Mouse (Mus musculus) limb, embryonic 10.5 days (tissue): ENCODE data around the gene Tubgcp5. TPM values are rescaled to one million over a fixed set of nuclear protein-coding genes. Genes with fewer than 3 reads are reported as not detected.
"Not testable (repeated sequence)": the region's sequence is repeated elsewhere in the genome, so short reads cannot be mapped to it uniquely, and the experiment has no call there.

Experiments
- DNase-seq: peaks from one replicate; pipeline ENCODE4 v3.0.0-alpha.2; 2017; ENCODE audit warnings: low spot score
- H3K27ac ChIP-seq: fragments of 300-500 bp; sonication (generic); 2 replicates; pipeline ENCODE4 v1.5.1; 2016; ENCODE audit warnings: mild to moderate bottlenecking
- H3K27me3 ChIP-seq: fragments of 300-500 bp; sonication (generic); 2 replicates; pipeline ENCODE4 v1.6.1; 2016; ENCODE audit warnings: low read depth, mild to moderate bottlenecking; ENCODE audit not compliant: poor library complexity, severe bottlenecking
- H3K36me3 ChIP-seq: fragments of 300-500 bp; sonication (generic); 2 replicates; pipeline ENCODE4 v1.6.1; 2016; ENCODE audit warnings: mild to moderate bottlenecking, moderate library complexity
- H3K4me1 ChIP-seq: fragments of 300-500 bp; sonication (generic); 2 replicates; pipeline ENCODE4 v1.6.1; 2016
- H3K4me3 ChIP-seq: fragments of 300-500 bp; sonication (generic); 2 replicates; pipeline ENCODE4 v1.5.1; 2016; ENCODE audit warnings: mild to moderate bottlenecking, moderate library complexity
- H3K9me3 ChIP-seq: fragments of 300-500 bp; sonication (generic); replicated peaks from 2 replicates; pipeline ENCODE4 v1.6.1; 2016; ENCODE audit warnings: mild to moderate bottlenecking
- WGBS: fragments of 180-500 bp; shearing (Covaris S2); methylation state at CpG from one replicate; pipeline ENCODE4 v1.1.7; 2016; 5-methylcytosine and 5-hydroxymethylcytosine counted together
- polyA plus RNA-seq: library from polyadenylated mRNA; unstranded; fragments of >200 nt; fragmentation: Nextera tagmentation; extraction: Ambion mirVana; gene quantifications from 2 replicates; pipeline ENCODE4 v1.2.1, GENCODE M21; 2016

Tubgcp5 gene
- polyA plus RNA-seq: 30.9 and 38.1 TPM in 2 replicates

DNA sequence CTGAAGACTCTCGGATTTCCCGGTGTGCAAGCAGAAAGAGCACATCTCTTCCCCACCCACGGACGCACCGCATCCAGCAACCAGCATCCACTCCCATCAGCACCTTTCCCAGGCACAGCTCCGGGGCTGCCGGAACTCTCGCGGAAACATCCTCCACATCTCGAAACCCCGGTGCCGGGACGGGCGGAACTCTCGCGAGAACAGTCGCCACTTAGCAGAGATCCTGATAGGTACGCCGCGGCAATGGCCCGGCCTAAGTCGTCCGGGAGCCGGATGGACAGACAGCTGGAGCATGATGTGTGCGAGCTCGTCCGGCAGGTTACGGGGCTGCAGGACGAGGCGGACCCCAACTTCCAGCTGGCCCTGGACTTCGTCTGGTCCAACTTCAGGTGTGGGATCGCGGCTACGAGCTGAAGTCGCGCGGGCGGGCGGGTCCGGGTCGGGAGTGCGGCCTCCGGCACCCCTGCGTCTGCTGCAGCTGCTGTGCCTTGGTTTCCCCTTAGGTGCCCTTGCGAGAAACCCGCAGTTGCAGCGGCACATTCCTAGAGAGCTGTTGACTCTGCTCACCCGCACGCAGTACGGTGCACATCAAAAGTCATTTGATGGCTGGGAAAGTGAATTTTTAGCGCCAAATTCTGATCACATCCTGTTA lies at the start of gene Tubgcp5:
Gene Tubgcp5 (plus strand): TSS at position 203 of the 652 bp plus-strand sequence.
- under 1% methylated on average over 51 of the region's 51 CpGs for WGBS
- H3K27me3 ChIP-seq: no peaks in the 10 kb centered on the region
- H3K4me3 ChIP-seq: peak within 1 kb of the TSS; percentile 72
- H3K4me1 ChIP-seq: peaks cover 11% of the 10 kb centered on the region
- DNase-seq: peak; percentile 96
- H3K27ac ChIP-seq: peak within 1 kb of the TSS; percentile 90
- H3K9me3 ChIP-seq: no peaks in the 10 kb centered on the region
- peaks cover 37% of the 10 kb centered on the region for H3K36me3 ChIP-seq

DNA sequence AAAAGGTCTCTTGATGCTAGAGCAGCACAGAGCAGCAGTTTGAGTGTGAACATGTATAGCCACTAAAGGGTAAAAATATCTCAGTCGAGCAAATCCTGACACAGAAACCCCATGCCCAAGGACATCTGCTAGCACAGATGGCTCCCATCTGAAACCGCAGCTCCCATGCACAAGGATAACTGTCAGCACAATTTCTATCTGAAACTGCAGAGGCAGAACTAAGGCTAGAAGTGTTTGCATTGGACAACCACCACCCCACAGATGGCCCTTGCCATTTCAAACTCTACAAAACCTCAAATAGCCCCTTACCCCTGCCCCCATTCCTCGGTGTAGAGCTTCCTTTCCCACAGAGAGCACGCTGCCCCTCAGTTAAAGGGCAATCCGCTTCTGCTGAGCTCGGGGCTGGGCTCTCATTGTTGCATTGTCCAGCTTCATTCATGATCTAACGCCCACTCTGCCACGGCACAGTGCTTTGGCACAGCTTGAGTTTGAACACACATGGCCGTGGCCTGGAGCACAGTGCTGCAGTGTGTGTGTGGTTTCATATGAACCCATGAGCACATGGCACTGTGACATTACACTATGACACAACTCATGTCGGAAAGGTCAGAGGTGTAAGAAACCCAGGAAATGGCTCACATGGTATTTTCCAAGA lies 49.3 kb upstream of the Tubgcp5 start:
- 84% methylated on average over 10 of the region's 10 CpGs for WGBS
- Histone ChIP-seq H3K9me3 (no peaks in the 10 kb centered on the region), H3K27ac (no peak overlapping the region), H3K4me3 (no peak overlapping the region), H3K27me3 (no peaks in the 10 kb centered on the region), H3K4me1 (no peaks in the 10 kb centered on the region), H3K36me3 (no peaks in the 10 kb centered on the region)
- no peak for DNase-seq

DNA sequence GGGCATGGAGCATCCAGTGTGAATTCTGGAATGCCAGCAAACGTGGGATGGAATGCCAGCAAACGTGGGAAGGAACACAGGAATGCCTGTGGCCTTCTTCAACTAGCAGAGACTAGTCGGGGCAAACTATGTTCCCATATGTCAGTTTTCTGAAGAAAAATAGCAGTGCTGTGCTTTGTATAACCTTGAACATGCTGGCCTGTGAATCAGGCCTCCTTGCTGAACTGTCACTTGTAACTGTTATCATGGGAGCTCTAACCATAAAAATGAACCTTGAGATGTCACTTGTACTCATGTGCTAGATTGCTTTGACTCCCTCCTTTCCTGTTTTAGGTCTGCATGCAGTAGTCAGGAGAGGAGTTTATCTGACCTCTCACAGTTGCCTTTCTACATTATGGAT lies 43.1 kb upstream of the Tubgcp5 start:
- no peaks in the 10 kb centered on the region for H3K27me3 ChIP-seq
- no peaks in the 10 kb centered on the region for H3K36me3 ChIP-seq
- no peaks in the 10 kb centered on the region for H3K9me3 ChIP-seq
- H3K4me3 ChIP-seq: no peak overlapping the region
- no peak for DNase-seq
- no peaks in the 10 kb centered on the region for H3K4me1 ChIP-seq
- 78% methylated on average over 3 of the region's 3 CpGs for WGBS
- H3K27ac ChIP-seq: no peak overlapping the region

DNA sequence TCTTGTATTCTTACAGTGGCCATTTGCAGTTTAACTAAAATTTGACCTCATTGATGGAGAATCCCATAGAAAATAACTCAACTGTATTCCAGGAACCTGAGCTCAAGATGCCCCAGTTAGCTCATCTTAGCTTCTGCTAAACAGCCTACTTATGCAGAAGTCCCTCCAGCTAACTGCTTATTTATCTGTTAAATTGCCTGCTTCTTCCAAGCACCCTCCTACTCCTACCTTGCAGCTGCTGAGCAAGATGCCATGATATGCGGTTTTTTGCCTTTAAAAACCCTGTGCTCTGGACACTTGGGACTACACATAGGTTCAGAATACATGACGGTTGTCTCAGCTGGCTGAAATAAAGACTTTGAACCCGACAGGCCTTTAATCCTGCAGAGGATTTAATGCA lies 34.6 kb upstream of the Tubgcp5 start:
- Histone ChIP-seq H3K4me1 (no peaks in the 10 kb centered on the region), H3K9me3 (no peaks in the 10 kb centered on the region), H3K27me3 (no peaks in the 10 kb centered on the region), H3K36me3 (no peaks in the 10 kb centered on the region), H3K27ac (no peak overlapping the region), H3K4me3 (no peak overlapping the region)
- DNase-seq: no peak
- 78% methylated on average over 3 of the region's 3 CpGs for WGBS

DNA sequence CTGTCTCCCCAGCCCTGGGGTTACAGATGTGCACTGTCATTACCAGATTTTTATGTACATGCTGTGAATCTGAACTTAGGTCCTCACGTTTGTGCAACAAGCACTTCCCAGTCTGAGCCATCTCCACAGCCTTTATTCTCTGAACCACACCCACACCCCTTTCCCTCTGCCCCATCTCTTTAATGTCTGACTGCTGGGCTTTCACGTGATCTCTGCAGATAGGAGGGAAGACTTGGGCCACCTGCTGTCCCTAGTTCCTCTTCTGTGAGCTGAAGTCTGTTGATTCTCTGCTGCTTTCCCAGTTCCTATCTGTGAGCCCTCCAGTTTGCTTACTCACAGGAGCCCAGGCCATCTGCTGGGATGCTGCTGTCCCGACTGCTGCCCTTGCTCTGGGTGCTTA lies 26.0 kb upstream of the Tubgcp5 start, which contains the start of gene Siglech:
Gene Siglech (plus strand): TSS at position 253 of the 400 bp plus-strand sequence.
- H3K4me3 ChIP-seq: no peak within 1 kb of the TSS
- no peak for DNase-seq
- no peaks in the 10 kb centered on the region for H3K36me3 ChIP-seq
- no peak within 1 kb of the TSS for H3K27ac ChIP-seq
- no peaks in the 10 kb centered on the region for H3K4me1 ChIP-seq
- 49% methylated on average over 3 of the region's 3 CpGs for WGBS
- H3K9me3 ChIP-seq: no peaks in the 10 kb centered on the region
- no peaks in the 10 kb centered on the region for H3K27me3 ChIP-seq

DNA sequence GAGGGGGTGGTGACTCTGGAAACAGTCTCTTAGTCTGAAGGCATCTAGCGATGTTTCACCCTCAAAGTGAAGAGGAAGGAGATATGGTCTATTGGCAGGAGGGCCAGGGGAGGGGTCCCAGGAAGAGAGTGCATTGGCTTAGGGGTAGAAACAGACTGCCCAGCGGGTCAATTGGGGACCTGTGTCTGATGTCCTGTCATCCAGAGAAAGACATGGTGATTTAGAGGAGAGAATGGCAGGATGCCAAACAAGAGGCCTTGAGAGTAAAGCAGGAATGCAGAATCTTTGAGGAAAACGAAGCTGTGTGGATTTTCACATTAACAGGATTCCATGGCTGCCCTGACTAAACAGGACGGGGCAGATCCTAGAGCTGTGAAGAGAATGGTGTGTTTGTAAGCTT lies 13.9 kb upstream of the Tubgcp5 start:
- no peaks in the 10 kb centered on the region for H3K36me3 ChIP-seq
- no peak overlapping the region for H3K4me3 ChIP-seq
- H3K27ac ChIP-seq: no peak overlapping the region
- no peaks in the 10 kb centered on the region for H3K27me3 ChIP-seq
- 78% methylated on average over 4 of the region's 4 CpGs for WGBS
- no peaks in the 10 kb centered on the region for H3K4me1 ChIP-seq
- no peak for DNase-seq
- H3K9me3 ChIP-seq: no peaks in the 10 kb centered on the region

DNA sequence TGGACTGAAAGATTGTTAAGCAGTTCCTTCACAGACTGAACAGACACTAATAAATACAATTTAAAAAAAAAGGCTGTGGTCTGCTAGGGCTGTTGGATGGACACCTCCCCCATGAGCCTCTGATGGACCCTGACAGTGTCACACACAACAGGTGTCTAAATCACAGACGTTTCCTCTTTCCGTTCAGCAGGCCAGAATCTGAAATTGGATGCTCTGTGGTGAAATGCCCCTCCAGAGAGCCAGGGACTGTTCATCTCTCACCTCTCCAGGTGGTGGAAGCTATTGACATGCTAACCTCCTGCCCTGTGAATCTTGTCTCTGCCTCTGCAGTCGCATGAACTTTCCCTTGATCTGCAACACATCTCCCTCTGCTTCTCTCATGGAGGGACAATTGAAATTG lies 11.5 kb upstream of the Tubgcp5 start:
- Histone ChIP-seq H3K4me1 (no peaks in the 10 kb centered on the region), H3K9me3 (no peaks in the 10 kb centered on the region), H3K36me3 (no peaks in the 10 kb centered on the region), H3K27me3 (no peaks in the 10 kb centered on the region), H3K4me3 (no peak overlapping the region), H3K27ac (no peak overlapping the region)
- no peak for DNase-seq
- WGBS: 66% methylated on average over 3 of the region's 3 CpGs

DNA sequence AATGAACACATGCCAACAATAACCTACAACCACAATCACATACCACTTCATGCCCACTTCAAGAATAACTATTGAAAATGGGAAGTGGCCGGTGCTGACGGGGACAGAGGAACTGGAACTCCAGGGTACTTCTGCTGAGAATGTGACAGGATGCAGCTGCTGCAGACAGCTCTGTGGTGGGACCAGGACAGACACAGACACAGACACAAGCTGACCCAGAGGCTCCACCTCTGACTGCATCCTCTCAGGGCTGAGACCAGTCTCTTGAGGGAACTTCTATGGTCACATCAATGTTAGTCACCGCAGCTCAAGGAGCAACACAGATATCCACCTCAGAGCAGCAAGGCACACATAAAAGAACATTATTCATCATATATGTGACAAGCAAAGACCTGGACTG lies 9.4 kb upstream of the Tubgcp5 start:
- Histone ChIP-seq H3K9me3 (no peaks in the 10 kb centered on the region), H3K27ac (no peak overlapping the region), H3K36me3 (no peaks in the 10 kb centered on the region), H3K27me3 (no peaks in the 10 kb centered on the region), H3K4me3 (no peak overlapping the region), H3K4me1 (no peaks in the 10 kb centered on the region)
- 81% methylated on average over 3 of the region's 3 CpGs for WGBS
- DNase-seq: no peak

DNA sequence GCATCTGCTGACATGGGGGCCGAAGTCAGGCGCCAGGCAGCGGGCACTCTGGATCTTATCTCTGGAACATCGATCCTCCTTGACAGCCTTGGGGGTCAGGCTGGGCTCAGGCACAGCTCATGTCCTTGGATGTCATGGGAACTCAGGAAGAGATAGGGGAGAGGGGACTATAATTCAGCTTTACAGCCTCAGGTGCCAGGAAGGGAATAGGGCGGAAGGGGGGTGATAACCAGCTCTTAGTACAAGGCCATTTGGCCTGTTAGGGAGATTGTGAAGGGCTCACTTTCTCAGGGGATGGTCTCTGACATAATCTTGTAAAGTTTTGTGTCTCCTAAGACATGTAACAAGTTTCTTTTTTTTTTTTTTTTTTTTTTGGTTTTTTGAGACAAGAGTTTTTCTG lies 3.4 kb upstream of the Tubgcp5 start:
- peaks cover 11% of the 10 kb centered on the region for H3K4me1 ChIP-seq
- H3K36me3 ChIP-seq, DNase-seq, H3K9me3 ChIP-seq, H3K27ac ChIP-seq, H3K4me3 ChIP-seq, H3K27me3 ChIP-seq: not testable (repeated sequence)
- 47% methylated on average over 5 of the region's 5 CpGs for WGBS

DNA sequence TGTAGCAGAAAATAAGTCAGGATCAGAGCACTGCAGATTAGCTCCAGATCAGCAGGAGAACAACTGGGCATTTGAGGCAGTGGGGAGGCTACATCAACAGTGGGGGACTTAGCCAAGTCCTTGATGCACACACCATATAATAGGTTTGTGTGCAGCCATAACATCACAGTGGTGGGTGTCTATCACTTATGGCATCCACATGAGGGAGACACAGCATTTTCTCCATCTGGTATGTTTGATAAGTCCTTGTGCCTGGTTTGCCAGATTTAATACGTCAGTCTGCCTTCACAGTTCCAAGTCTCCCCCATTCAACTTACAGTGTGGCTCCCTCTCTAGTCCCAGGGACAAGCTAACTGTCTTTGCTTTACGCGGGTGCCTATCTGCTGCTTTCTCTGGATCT lies 1.7 kb upstream of the Tubgcp5 start:
- Histone ChIP-seq H3K4me3 (no peak overlapping the region), H3K27ac (no peak overlapping the region), H3K27me3 (no peaks in the 10 kb centered on the region), H3K4me1 (peaks cover 11% of the 10 kb centered on the region), H3K36me3 (peaks cover 19% of the 10 kb centered on the region), H3K9me3 (no peaks in the 10 kb centered on the region)
- no peak for DNase-seq
- 94% methylated on average over 3 of the region's 3 CpGs for WGBS

DNA sequence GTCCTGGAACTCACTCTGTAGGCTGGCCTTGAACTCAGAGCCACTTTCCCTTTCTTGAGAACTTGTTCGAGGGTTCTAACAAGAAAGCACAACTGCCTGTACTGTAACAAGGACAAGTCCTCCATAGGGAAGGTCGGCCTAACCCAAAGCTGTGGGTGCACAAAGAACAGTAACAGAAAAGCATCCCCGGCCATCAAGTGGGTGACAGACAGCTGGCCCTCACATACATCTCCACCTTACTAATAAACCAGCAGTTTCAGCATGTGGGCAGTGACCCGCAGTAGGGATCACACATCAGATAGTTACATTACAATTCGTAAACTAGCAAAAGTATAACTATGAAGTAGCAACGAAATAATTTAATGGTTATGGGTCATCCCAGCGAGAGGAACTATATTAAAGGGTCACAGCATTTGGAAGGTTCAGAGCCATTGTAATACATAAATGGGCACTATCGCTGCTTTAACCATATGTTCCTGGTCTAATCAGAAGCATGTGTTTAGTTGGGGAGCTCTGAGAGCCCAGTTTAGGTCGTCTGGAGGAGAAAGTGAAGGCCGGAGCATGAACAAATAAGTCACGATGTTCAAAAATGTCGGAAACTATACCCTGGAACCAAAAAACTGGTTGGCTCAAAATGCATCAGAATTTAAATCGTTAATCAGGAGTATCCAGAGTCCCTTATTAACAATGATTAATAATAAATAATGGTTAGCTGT lies 560 bp upstream of the Tubgcp5 start:
- Histone ChIP-seq H3K9me3 (no peaks in the 10 kb centered on the region), H3K27me3 (no peaks in the 10 kb centered on the region), H3K4me3 (peak overlapping the region; percentile 72), H3K27ac (peak overlapping the region; percentile 90), H3K36me3 (peaks cover 30% of the 10 kb centered on the region), H3K4me1 (peaks cover 11% of the 10 kb centered on the region)
- no peak for DNase-seq
- 34% methylated on average over 13 of the region's 13 CpGs for WGBS

DNA sequence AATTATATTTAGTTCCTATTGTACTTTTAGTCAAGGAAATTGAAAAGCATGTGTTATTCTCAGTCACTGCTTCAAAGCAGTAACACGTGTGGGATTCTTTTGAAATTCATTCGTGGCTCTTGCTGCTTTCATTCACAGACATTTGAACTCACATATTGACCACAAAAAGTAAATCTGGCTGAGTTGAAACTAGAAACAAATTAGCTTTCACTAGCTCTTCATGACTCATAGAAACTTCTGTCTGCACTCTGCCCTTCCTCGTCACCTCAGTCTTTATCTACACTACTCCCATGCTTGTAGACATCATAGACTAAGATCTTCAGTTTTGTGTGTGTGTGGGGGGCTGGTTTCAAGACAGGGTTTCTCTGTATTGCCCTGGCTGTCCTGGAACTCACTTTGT lies 6.0 kb downstream of the Tubgcp5 start:
- Histone ChIP-seq H3K4me3 (no peak overlapping the region), H3K27me3 (no peaks in the 10 kb centered on the region), H3K27ac (no peak overlapping the region), H3K36me3 (peaks cover 96% of the 10 kb centered on the region), H3K4me1 (peaks cover 3% of the 10 kb centered on the region; the same call in 1 of the 2 replicates), H3K9me3 (no peaks in the 10 kb centered on the region)
- 89% methylated on average over 3 of the region's 3 CpGs for WGBS
- no peak for DNase-seq

DNA sequence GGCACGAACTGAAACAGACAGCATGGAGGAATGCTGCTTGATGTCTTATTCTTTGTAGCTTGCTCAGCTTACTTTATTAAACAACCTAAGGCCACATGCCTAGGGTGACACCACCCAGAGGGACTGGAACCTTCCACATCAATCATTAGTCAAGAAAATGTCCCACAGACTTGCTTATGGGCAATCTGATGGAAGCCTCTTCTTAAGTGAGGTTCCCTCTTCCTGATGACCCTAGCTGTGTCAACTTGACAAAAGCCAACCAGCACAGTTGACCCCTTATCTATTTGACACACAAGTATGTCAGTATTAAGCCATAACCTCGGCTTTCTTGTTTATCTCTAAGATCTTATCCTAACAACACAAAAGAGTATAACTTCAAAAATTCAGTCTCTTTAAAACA lies 16.0 kb downstream of the Tubgcp5 start:
- H3K27me3 ChIP-seq: no peaks in the 10 kb centered on the region
- WGBS: 92% methylated on average over 2 of the region's 2 CpGs
- no peak for DNase-seq
- H3K27ac ChIP-seq: no peak overlapping the region
- peaks cover 98% of the 10 kb centered on the region for H3K36me3 ChIP-seq
- no peaks in the 10 kb centered on the region for H3K4me1 ChIP-seq
- H3K9me3 ChIP-seq: no peaks in the 10 kb centered on the region
- H3K4me3 ChIP-seq: no peak overlapping the region
